Mouse (Mus musculus) lung, embryonic 15.5 days (tissue): ENCODE results near the gene Gm2004. TPM values are rescaled to one million over a fixed set of nuclear protein-coding genes. Genes with fewer than 3 reads are reported as not detected.
"Not testable (repeated sequence)": the region's sequence is repeated elsewhere in the genome, so short reads cannot be mapped to it uniquely, and the experiment has no call there.

Experiments used
- ATAC-seq: fragments of 200-750 bp; cut with Nextera tagmentation; 2 replicates; pipeline ENCODE4 v1.8.0; 2017; ENCODE audit warnings: moderate number of reproducible peaks, borderline replicate concordance; ENCODE audit not compliant: low FRiP score, low TSS enrichment; ENCODE audit errors: extremely low read depth
- H3K27ac ChIP-seq: fragments of 300-500 bp; sonication (generic); 2 replicates; pipeline ENCODE4 v1.5.1; 2015; ENCODE audit warnings: moderate library complexity, mild to moderate bottlenecking, inconsistent platforms
- H3K27me3 ChIP-seq: fragments of 300-500 bp; sonication (generic); 2 replicates; pipeline ENCODE4 v1.6.1; 2015; ENCODE audit warnings: inconsistent platforms
- H3K36me3 ChIP-seq: fragments of 300-500 bp; sonication (generic); 2 replicates; pipeline ENCODE4 v1.6.1; 2015; ENCODE audit warnings: inconsistent platforms
- H3K4me1 ChIP-seq: fragments of 300-500 bp; sonication (generic); 2 replicates; pipeline ENCODE4 v1.6.1; 2015; ENCODE audit warnings: inconsistent platforms
- H3K4me2 ChIP-seq: fragments of 300-500 bp; sonication (generic); 2 replicates; pipeline ENCODE4 v1.6.1; 2015; ENCODE audit warnings: inconsistent platforms, mild to moderate bottlenecking, moderate library complexity
- H3K4me3 ChIP-seq: fragments of 300-500 bp; sonication (generic); 2 replicates; pipeline ENCODE4 v1.5.1; 2015; ENCODE audit warnings: mild to moderate bottlenecking, inconsistent platforms
- H3K9ac ChIP-seq: fragments of 300-500 bp; sonication (generic); 2 replicates; pipeline ENCODE4 v1.6.1; 2015; ENCODE audit warnings: inconsistent platforms
- H3K9me3 ChIP-seq: fragments of 300-500 bp; sonication (generic); 2 replicates; pipeline ENCODE4 v1.6.1; 2016; ENCODE audit warnings: inconsistent platforms
- WGBS: fragments of 180-500 bp; shearing (Covaris S2); methylation state at CpG from one replicate; pipeline ENCODE4 v1.1.7; 2015; 5-methylcytosine and 5-hydroxymethylcytosine counted together
- polyA plus RNA-seq: library from polyadenylated mRNA; unstranded; fragments of >200 nt; fragmentation: Nextera tagmentation; extraction: Ambion mirVana; gene quantifications from 2 replicates; pipeline ENCODE4 v1.2.1, GENCODE M21; 2015

Gene Gm2004
- 1.8 and 4.6 TPM in 2 replicates for polyA plus RNA-seq

DNA sequence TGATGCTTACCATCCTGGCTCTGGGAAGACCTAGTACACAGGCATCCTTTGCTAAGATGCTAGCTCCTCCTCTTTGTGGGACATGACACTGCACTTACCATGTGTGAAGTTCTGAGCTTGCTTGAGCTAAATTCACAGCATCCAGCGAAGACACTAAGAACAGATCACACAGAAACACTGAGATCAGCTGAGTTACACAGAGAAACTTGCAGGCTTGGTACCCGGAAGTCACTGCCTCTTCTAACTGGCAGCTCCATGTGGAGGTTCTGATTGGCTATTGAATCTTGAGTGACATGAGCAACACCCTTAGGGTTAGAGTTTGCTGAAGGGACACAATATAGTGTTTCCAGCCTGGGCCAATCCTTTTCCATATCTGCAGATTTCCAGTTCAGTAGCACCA lies at the start of gene Gm2004:
Gene Gm2004, minus strand, starts transcription at position 101 of the 400 bp plus-strand sequence.
- not testable (repeated sequence) for H3K9me3 ChIP-seq, H3K9ac ChIP-seq, H3K4me3 ChIP-seq, H3K27me3 ChIP-seq, H3K27ac ChIP-seq, H3K4me2 ChIP-seq, H3K4me1 ChIP-seq, ATAC-seq, H3K36me3 ChIP-seq
- no CpG with 5 or more reads among the region's 2 CpGs for WGBS

Other genes with a start within 250 kb of the Gm2004 start
- 2.7 and 3.4 TPM in 2 replicates for gene Zfp966, start 218.7 kb downstream of the Gm2004 start, polyA plus RNA-seq
- 26.5 and 27.1 TPM in 2 replicates for gene Gm2026, start 184.5 kb downstream of the Gm2004 start, polyA plus RNA-seq
- 10.9 and 17.0 TPM in 2 replicates for gene 2210418O10Rik, start 76.7 kb upstream of the Gm2004 start, polyA plus RNA-seq
- not detected in 2 replicates for gene Gm11009, start 169.7 kb upstream of the Gm2004 start, polyA plus RNA-seq